8 mouse cellular contexts compared by ENCODE assay signal in the genomic region with DNA sequence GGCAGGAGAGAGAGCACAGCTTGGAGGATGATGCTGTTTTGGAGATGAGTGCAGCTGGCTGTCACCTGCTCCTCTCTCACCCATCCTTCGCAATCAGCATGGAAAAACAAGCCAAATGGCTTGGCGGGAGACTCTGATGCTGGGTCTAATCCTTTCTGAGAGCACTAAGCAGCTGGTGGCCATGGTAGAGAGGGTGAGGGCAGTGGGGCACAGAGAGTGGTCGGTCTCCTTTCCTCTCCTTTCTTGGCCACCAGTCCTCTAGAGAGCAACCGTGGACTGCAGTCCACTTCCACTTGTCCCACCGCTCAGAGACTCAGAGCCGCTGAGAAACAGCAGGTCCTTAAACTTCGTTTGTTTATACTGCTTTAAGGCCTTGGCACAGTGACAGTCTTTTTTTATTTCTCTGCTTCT. TPM values are rescaled to one million over a fixed set of nuclear protein-coding genes. Genes with fewer than 3 reads are reported as not detected.
A peak's percentile ranks its signal among the peaks of the same experiment; 100 is the strongest.
DNase-seq lines count a peak whose midpoint lies in the region; ATAC-seq and TF ChIP-seq lines count a peak whose summit lies in the region.

No protein-coding gene starts in this region.

- 5% methylated on average over 7 of the region's 7 CpGs for WGBS in lung, embryonic 16.5 days
- WGBS in forebrain, embryonic 11.5 days, result 8% methylated on average over 7 of the region's 7 CpGs
- 6% methylated on average over 7 of the region's 7 CpGs for WGBS in limb, embryonic 12.5 days
- 11% methylated on average over 7 of the region's 7 CpGs for WGBS in small intestine, adult 2 months

- no peak overlapping the region for H3K9ac ChIP-seq in lung, embryonic 16.5 days (ENCODE audit: low read length)
- H3K9ac ChIP-seq in forebrain, embryonic 11.5 days (ENCODE audit: low read length), result peak overlapping the region; percentile 21; the same call in 1 of the 2 replicates
- H3K9ac ChIP-seq in limb, embryonic 12.5 days (replicated peaks), result no peak overlapping the region; the same call in 1 of the 2 replicates

- H3K4me3 ChIP-seq in lung, embryonic 16.5 days (ENCODE audit: low read length), result peak overlapping the region; percentile 38
- H3K4me3 ChIP-seq in forebrain, embryonic 11.5 days (ENCODE audit: low read depth, low read length), result no peak overlapping the region
- H3K4me3 ChIP-seq in limb, embryonic 12.5 days (replicated peaks), result peak overlapping the region; percentile 34
- H3K4me3 ChIP-seq in small intestine, adult 2 months (ENCODE audit: low read depth, low read length), result no peak overlapping the region

- H3K4me1 ChIP-seq in lung, embryonic 16.5 days (replicated peaks; ENCODE audit: control insufficient read depth, insufficient read depth, low read length), result peaks cover 4% of the 10 kb centered on the region
- H3K4me1 ChIP-seq in forebrain, embryonic 11.5 days (replicated peaks; ENCODE audit: control insufficient read depth, insufficient read depth, low read length), result peaks cover 22% of the 10 kb centered on the region
- H3K4me1 ChIP-seq in limb, embryonic 12.5 days (replicated peaks), result peaks cover 13% of the 10 kb centered on the region
- peaks cover 8% of the 10 kb centered on the region; the same call in 1 of the 2 replicates for H3K4me1 ChIP-seq in small intestine, adult 2 months (ENCODE audit: control insufficient read depth, insufficient read depth, insufficient read length, low read length)

- no peak for TF ChIP-seq POLR2A in small intestine, adult 2 months (IDR thresholded peaks at IDR 0.05; ENCODE audit: low read depth, low read length)

- H3K27ac ChIP-seq in lung, embryonic 16.5 days (ENCODE audit: low read length), result no peak overlapping the region
- no peak overlapping the region; the same call in 1 of the 2 replicates for H3K27ac ChIP-seq in forebrain, embryonic 11.5 days (ENCODE audit: low read depth, low read length)
- H3K27ac ChIP-seq in limb, embryonic 12.5 days, result no peak overlapping the region
- H3K27ac ChIP-seq in small intestine, adult 2 months (ENCODE audit: insufficient read depth, low read depth, low read length), result peak overlapping the region; percentile 47; the same call in 1 of the 2 replicates

- no peaks in the 10 kb centered on the region; the same call in 1 of the 2 replicates for H3K27me3 ChIP-seq in lung, embryonic 16.5 days (ENCODE audit: control insufficient read depth, insufficient read depth, low read depth, low read length)
- H3K27me3 ChIP-seq in forebrain, embryonic 11.5 days (ENCODE audit: control insufficient read depth, insufficient read depth, low read length), result no peaks in the 10 kb centered on the region
- H3K27me3 ChIP-seq in limb, embryonic 12.5 days, result peaks cover 23% of the 10 kb centered on the region
- H3K27me3 ChIP-seq in small intestine, adult 2 months (ENCODE audit: control insufficient read depth, insufficient read depth, low read length), result no peaks in the 10 kb centered on the region

- ATAC-seq in lung, embryonic 16.5 days (ENCODE audit: low read depth), result peak; percentile 84
- ATAC-seq in forebrain, embryonic 11.5 days (replicated peaks; ENCODE audit: low FRiP score), result peak; percentile 20; the same call in 1 of the 2 replicates
- peak; percentile 66 for ATAC-seq in limb, embryonic 12.5 days (ENCODE audit: insufficient number of reproducible peaks, insufficient read depth, low FRiP score, low TSS enrichment, low read depth)

- H3K4me2 ChIP-seq in lung, embryonic 16.5 days (ENCODE audit: low read depth, low read length), result peak overlapping the region; percentile 55
- H3K4me2 ChIP-seq in forebrain, embryonic 11.5 days (ENCODE audit: low read depth, low read length, severe bottlenecking), result peak overlapping the region; percentile 63; the same call in 1 of the 2 replicates
- peak overlapping the region; percentile 55 for H3K4me2 ChIP-seq in limb, embryonic 12.5 days

- no peak for DNase-seq in lung, postnatal 10 days
- no peak for DNase-seq in forebrain, embryonic 11.5 days (ENCODE audit: low spot score)
- no peak for DNase-seq in adrenal gland, postnatal 4 days (ENCODE audit: low spot score in 2 of 2)
- no peak for DNase-seq in gastrocnemius, postnatal 25 days
- DNase-seq in spleen, postnatal 10 days (ENCODE audit: low spot score in 2 of 2), result no peak

- no peak for TF ChIP-seq CTCF in small intestine, adult 2 months (IDR thresholded peaks at IDR 0.05; ENCODE audit: extremely low read depth, insufficient read length, insufficient replicate concordance, low read depth, low read length)

- no peaks in the 10 kb centered on the region for H3K36me3 ChIP-seq in lung, embryonic 16.5 days (ENCODE audit: control insufficient read depth, insufficient read depth, low read length)
- H3K36me3 ChIP-seq in forebrain, embryonic 11.5 days (ENCODE audit: control insufficient read depth, insufficient read depth, low read length), result no peaks in the 10 kb centered on the region
- H3K36me3 ChIP-seq in limb, embryonic 12.5 days, result no peaks in the 10 kb centered on the region
- H3K36me3 ChIP-seq in small intestine, adult 2 months (ENCODE audit: control insufficient read depth, insufficient read depth, low read length), result no peaks in the 10 kb centered on the region

- H3K9me3 ChIP-seq in lung, embryonic 16.5 days (ENCODE audit: control insufficient read depth, low read length), result no peaks in the 10 kb centered on the region
- H3K9me3 ChIP-seq in forebrain, embryonic 11.5 days (ENCODE audit: control insufficient read depth, low read length), result no peaks in the 10 kb centered on the region
- H3K9me3 ChIP-seq in limb, embryonic 12.5 days, result no peaks in the 10 kb centered on the region

RNA-seq across cellular contexts. Expression of gene Pde1b, which starts 10.8 kb away (rescaled TPM):
- 2.3 and 2.8 TPM in 2 replicates for polyA plus RNA-seq in lung, embryonic 16.5 days (2015; fragmentation: Nextera tagmentation; extraction: Ambion mirVana)
- polyA plus RNA-seq in forebrain, embryonic 11.5 days (2014; fragmentation: Nextera tagmentation; extraction: Ambion mirVana), result 27.2 and 29.9 TPM in 2 replicates
- 4.2 and 4.5 TPM in 2 replicates for polyA plus RNA-seq in limb, embryonic 12.5 days (2016; fragmentation: Nextera tagmentation; extraction: Ambion mirVana)
- 2.3 and 4.2 TPM in 2 replicates for polyA plus RNA-seq in small intestine, adult 2 months (2012; rRNA removed)
- total RNA-seq in adrenal gland, postnatal 4 days (2021), result 1 to 10 TPM; 5.1 to 5.6 TPM
- total RNA-seq in gastrocnemius, postnatal 25 days (2021), result under 1 TPM; 0.54 to 0.64 TPM

RNA-seq across cellular contexts. Expression of gene Ppp1r1a, which starts 24.2 kb away (rescaled TPM):
- polyA plus RNA-seq in lung, embryonic 16.5 days (2015; fragmentation: Nextera tagmentation; extraction: Ambion mirVana), result 6.9 and 8.2 TPM in 2 replicates
- 38.8 and 43.7 TPM in 2 replicates for polyA plus RNA-seq in forebrain, embryonic 11.5 days (2014; fragmentation: Nextera tagmentation; extraction: Ambion mirVana)
- polyA plus RNA-seq in limb, embryonic 12.5 days (2016; fragmentation: Nextera tagmentation; extraction: Ambion mirVana), result 7.9 and 10.1 TPM in 2 replicates
- polyA plus RNA-seq in small intestine, adult 2 months (2012; rRNA removed), result 2.3 and 2.7 TPM in 2 replicates
- 10 to 100 TPM; 12.8 to 13.8 TPM for total RNA-seq in adrenal gland, postnatal 4 days (2021)
- 10 to 100 TPM; 85.7 to 90.4 TPM for total RNA-seq in gastrocnemius, postnatal 25 days (2021)

RNA-seq across cellular contexts. Expression of gene Glycam1, which starts 51.3 kb away (rescaled TPM):
- not detected in 2 replicates for polyA plus RNA-seq in lung, embryonic 16.5 days (2015; fragmentation: Nextera tagmentation; extraction: Ambion mirVana)
- polyA plus RNA-seq in forebrain, embryonic 11.5 days (2014; fragmentation: Nextera tagmentation; extraction: Ambion mirVana), result not detected in 2 replicates
- polyA plus RNA-seq in limb, embryonic 12.5 days (2016; fragmentation: Nextera tagmentation; extraction: Ambion mirVana), result not detected in 2 replicates
- 0.38 and 0.50 TPM in 2 replicates for polyA plus RNA-seq in small intestine, adult 2 months (2012; rRNA removed)
- total RNA-seq in adrenal gland, postnatal 4 days (2021), result not detected
- not detected for total RNA-seq in gastrocnemius, postnatal 25 days (2021)

Comparison
In these comparisons a context has a peak if more than half of its experiments do, and no peak if none do; other contexts are left out.
1. ATAC-seq: peak in every context shown above with its lines; median percentile 84 in lung, embryonic 16.5 days; 66 in limb, embryonic 12.5 days; 20 in forebrain, embryonic 11.5 days.
2. H3K4me3 ChIP-seq: peak in lung, embryonic 16.5 days (single experiment) and limb, embryonic 12.5 days (single experiment); none in forebrain, embryonic 11.5 days (single experiment) and small intestine, adult 2 months (single experiment).
3. Peak in every context shown above with its lines, with median percentiles within 50 percentile points of each other: H3K4me2 ChIP-seq.